Mouse (Mus musculus) kidney, embryonic 14.5 days (tissue): ENCODE measurements around the gene Frem2. TPM values are rescaled to one million over a fixed set of nuclear protein-coding genes. Genes with fewer than 3 reads are reported as not detected.
A peak's percentile ranks its signal among the peaks of the same experiment; 100 is the strongest.

ENCODE experiments used
- ATAC-seq: fragments of 200-750 bp; cut with Nextera tagmentation; 2 replicates; pipeline ENCODE4 v1.8.0; 2017; ENCODE audit warnings: moderate number of reproducible peaks, mild to moderate bottlenecking, moderate TSS enrichment, moderate library complexity; ENCODE audit not compliant: low FRiP score, low TSS enrichment
- H3K27ac ChIP-seq: fragments of 300-500 bp; sonication (generic); 2 replicates; pipeline ENCODE4 v1.5.1; 2014; ENCODE audit warnings: low read depth, mild to moderate bottlenecking, low read length, moderate library complexity, mixed read lengths
- H3K27me3 ChIP-seq: fragments of 300-500 bp; sonication (generic); 2 replicates; pipeline ENCODE4 v1.6.1; 2014; ENCODE audit warnings: mild to moderate bottlenecking, low read length; ENCODE audit not compliant: control insufficient read depth, insufficient read depth
- H3K36me3 ChIP-seq: fragments of 300-500 bp; sonication (generic); 2 replicates; pipeline ENCODE4 v1.6.1; 2014; ENCODE audit warnings: low read length, mixed read lengths; ENCODE audit not compliant: control insufficient read depth, insufficient read depth
- H3K4me1 ChIP-seq: fragments of 300-500 bp; sonication (generic); 2 replicates; pipeline ENCODE4 v1.6.1; 2014; ENCODE audit warnings: low read length, mixed read lengths; ENCODE audit not compliant: control insufficient read depth, insufficient read depth
- H3K4me2 ChIP-seq: fragments of 300-500 bp; sonication (generic); replicated peaks from 2 replicates; pipeline ENCODE4 v1.6.1; 2014; ENCODE audit warnings: low read depth, mild to moderate bottlenecking, low read length
- H3K4me3 ChIP-seq: fragments of 300-500 bp; sonication (generic); 2 replicates; pipeline ENCODE4 v1.5.1; 2014; ENCODE audit warnings: mild to moderate bottlenecking, low read length
- H3K9ac ChIP-seq: fragments of 300-500 bp; sonication (generic); 2 replicates; pipeline ENCODE4 v1.6.1; 2014; ENCODE audit warnings: low read depth, mild to moderate bottlenecking, low read length, moderate library complexity
- H3K9me3 ChIP-seq: fragments of 300-500 bp; sonication (generic); 2 replicates; pipeline ENCODE4 v1.6.1; 2016; ENCODE audit warnings: low read length; ENCODE audit not compliant: control insufficient read depth
- WGBS: fragments of 180-500 bp; shearing (Covaris S2); extraction: QIAGEN DNeasy Blood & Tissue Kit; methylation state at CpG from one replicate; pipeline ENCODE4 v1.1.7; 2014; 5-methylcytosine and 5-hydroxymethylcytosine counted together
- polyA plus RNA-seq: library from polyadenylated mRNA; unstranded; fragments of >200 nt; fragmentation: Nextera tagmentation; extraction: Ambion mirVana; gene quantifications from 2 replicates; pipeline ENCODE4 v1.2.1, GENCODE M21; 2014

The Frem2 gene
- polyA plus RNA-seq, 1 experiment from 2014 or later: 27.0 TPM

DNA sequence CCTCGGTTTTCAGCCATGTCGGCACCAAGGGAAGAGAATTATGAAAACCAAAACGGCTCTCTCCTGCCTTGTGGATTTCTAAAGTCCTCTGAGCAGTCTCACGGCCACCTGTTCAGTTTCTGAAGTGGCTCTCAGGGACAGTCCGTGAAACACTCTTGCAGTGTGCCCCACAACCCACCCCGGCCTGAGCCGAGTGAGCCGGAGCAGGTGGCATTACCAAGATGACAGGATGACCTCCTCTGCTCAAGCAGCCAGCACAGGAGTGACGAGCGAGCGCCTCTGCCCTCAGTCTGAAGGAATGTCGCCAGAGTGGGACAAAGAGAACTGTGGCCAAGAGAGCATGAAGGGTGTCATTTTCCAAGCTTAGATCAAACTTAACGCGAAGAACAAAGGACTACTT is 26.0 kb downstream of the Frem2 start:
- ATAC-seq: 0 out of 2 replicates have a peak, but pooled peaks have one; percentile 62
- no peak overlapping the region for H3K9ac ChIP-seq
- H3K36me3 ChIP-seq: no peaks in the 10 kb centered on the region
- H3K27ac ChIP-seq: no peak overlapping the region
- WGBS: 50% methylated on average over 14 of the region's 14 CpGs
- H3K4me1 ChIP-seq: no peaks in the 10 kb centered on the region
- no peaks in the 10 kb centered on the region for H3K27me3 ChIP-seq
- no peak overlapping the region for H3K4me2 ChIP-seq
- no peaks in the 10 kb centered on the region for H3K9me3 ChIP-seq
- H3K4me3 ChIP-seq: no peak overlapping the region

DNA sequence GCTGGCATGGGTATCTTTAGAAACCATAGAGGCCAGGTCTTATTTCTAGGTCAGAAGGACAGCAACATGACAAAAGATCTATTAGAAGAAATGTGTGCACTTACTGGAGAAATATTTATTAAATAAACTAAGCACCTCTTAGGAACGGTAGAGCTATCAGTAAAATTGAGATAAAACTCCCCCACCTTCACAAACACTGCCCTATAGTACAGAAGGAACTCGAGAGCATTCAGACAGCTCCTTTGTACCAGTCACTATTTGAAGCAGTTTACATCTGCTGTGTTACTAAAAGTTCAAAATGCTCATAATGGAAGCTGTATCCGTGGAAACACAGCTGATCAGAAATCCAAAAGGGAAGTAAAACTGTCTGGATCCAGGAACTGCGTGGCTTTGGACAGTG is 26.5 kb downstream of the Frem2 start:
- WGBS: 55% methylated on average over 4 of the region's 4 CpGs
- Histone ChIP-seq H3K9me3 (no peaks in the 10 kb centered on the region), H3K4me3 (no peak overlapping the region), H3K36me3 (no peaks in the 10 kb centered on the region), H3K4me2 (no peak overlapping the region), H3K27me3 (no peaks in the 10 kb centered on the region), H3K27ac (no peak overlapping the region), H3K4me1 (no peaks in the 10 kb centered on the region), H3K9ac (no peak overlapping the region)
- no peak for ATAC-seq

- no peak for ATAC-seq
- no peaks in the 10 kb centered on the region for H3K4me1 ChIP-seq
- no peaks in the 10 kb centered on the region for H3K9me3 ChIP-seq
- WGBS: 91% methylated on average over 5 of the region's 5 CpGs
- H3K27ac ChIP-seq: no peak overlapping the region
- H3K36me3 ChIP-seq: no peaks in the 10 kb centered on the region
- H3K9ac ChIP-seq: no peak overlapping the region
- H3K4me3 ChIP-seq: no peak overlapping the region
- H3K27me3 ChIP-seq: no peaks in the 10 kb centered on the region
- no peak overlapping the region for H3K4me2 ChIP-seq
Measured at GRCm38 (mm10) chr3:53629966-53630365, 27.2 kb downstream of the Frem2 start.

DNA sequence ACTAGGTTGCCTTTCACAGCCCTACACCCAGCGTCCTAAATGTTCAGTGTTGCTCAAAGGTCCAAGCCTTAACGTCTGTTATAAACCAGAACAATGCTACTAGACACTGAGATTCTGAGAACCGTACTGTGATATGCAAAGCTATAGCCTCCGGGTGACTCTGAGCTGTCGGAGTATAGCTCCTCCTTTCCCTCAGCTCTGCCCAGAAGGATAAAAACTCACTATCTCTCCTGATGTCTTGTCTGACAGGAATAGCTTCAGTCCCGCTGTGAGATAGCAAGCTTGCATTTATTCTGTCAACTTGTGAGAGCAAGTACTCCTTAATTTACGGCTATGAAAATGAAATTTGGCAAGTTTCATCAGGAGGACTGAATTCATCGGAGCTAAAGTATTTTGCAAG is 33.9 kb downstream of the Frem2 start:
- no peak overlapping the region for H3K4me3 ChIP-seq

DNA sequence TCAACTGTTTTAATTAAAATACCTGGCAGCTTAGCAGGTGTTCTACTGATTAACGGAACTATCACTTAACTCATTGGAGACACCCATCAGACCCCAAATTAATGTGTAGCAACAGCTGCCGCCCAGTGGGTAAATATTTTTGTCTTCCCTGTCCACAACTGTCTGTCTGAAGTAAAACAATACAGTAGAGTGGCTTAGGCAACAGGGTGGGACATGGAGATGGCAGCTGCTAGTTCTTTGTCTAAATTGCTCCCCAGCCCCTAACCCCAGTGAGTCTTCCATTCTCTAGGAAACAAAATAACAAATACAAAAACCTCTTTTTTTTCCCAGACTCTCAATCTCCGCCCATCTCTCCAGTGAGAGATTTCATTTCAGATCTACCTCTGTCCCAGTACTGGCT is 36.2 kb downstream of the Frem2 start:
- Histone ChIP-seq H3K9me3 (no peaks in the 10 kb centered on the region), H3K9ac (no peak overlapping the region), H3K4me1 (0 out of 2 replicates have a peak, but pooled peaks cover 4% of the 10 kb centered on the region), H3K4me2 (no peak overlapping the region), H3K27me3 (no peaks in the 10 kb centered on the region), H3K36me3 (no peaks in the 10 kb centered on the region), H3K27ac (no peak overlapping the region), H3K4me3 (no peak overlapping the region)
- ATAC-seq: no peak
- WGBS: 68% methylated on average over 3 of the region's 3 CpGs

More for the DNA sequence above, 33.9 kb downstream of the Frem2 start:
- H3K27me3 ChIP-seq: no peaks in the 10 kb centered on the region
- H3K4me2 ChIP-seq: no peak overlapping the region
- H3K27ac ChIP-seq: no peak overlapping the region
- H3K9me3 ChIP-seq: no peaks in the 10 kb centered on the region
- H3K4me1 ChIP-seq: 0 out of 2 replicates have a peak, but pooled peaks cover 4% of the 10 kb centered on the region
- ATAC-seq: 0 out of 2 replicates have a peak, but pooled peaks have one; percentile 20
- no peaks in the 10 kb centered on the region for H3K36me3 ChIP-seq
- WGBS: 66% methylated on average over 8 of the region's 8 CpGs
- no peak overlapping the region for H3K9ac ChIP-seq

- Histone ChIP-seq H3K4me1 (0 out of 2 replicates have a peak, but pooled peaks cover 4% of the 10 kb centered on the region), H3K36me3 (no peaks in the 10 kb centered on the region), H3K4me2 (no peak overlapping the region), H3K27me3 (no peaks in the 10 kb centered on the region), H3K9me3 (no peaks in the 10 kb centered on the region), H3K9ac (no peak overlapping the region), H3K27ac (no peak overlapping the region), H3K4me3 (no peak overlapping the region)
- peak; percentile 64; the same call in 1 of the 2 replicates for ATAC-seq
- 65% methylated on average over 8 of the region's 8 CpGs for WGBS
Measured at GRCm38 (mm10) chr3:53620355-53620754, 36.8 kb downstream of the Frem2 start.

- no peaks in the 10 kb centered on the region for H3K27me3 ChIP-seq
- H3K27ac ChIP-seq: no peak overlapping the region
- no peak overlapping the region for H3K9ac ChIP-seq
- H3K4me1 ChIP-seq: no peaks in the 10 kb centered on the region
- H3K4me2 ChIP-seq: no peak overlapping the region
- WGBS: 83% methylated on average over 3 of the region's 3 CpGs
- ATAC-seq: no peak
- H3K36me3 ChIP-seq: no peaks in the 10 kb centered on the region
- H3K4me3 ChIP-seq: no peak overlapping the region
- no peaks in the 10 kb centered on the region for H3K9me3 ChIP-seq
Measured at GRCm38 (mm10) chr3:53611106-53611505, 46.0 kb downstream of the Frem2 start.

DNA sequence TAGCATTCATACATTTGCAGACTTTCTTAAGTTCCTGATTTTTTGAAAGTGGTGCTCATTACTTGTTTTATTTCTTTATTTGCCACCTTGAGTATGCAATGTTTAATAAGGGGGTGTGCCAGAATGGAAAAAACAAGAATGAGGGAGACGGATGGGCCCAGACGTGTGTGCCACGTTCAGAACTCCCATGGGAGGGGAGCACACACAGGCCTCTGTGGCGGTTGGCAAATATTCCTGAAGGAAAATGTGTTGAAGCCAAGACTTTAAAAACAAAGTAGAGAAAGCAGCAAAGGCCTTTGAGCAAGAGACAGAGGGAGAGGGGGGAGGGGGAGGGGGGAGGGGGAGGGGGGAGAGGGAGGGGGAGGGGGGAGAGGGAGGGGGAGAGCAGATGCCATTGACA is 47.3 kb downstream of the Frem2 start:
- Histone ChIP-seq H3K4me1 (no peaks in the 10 kb centered on the region), H3K4me2 (no peak overlapping the region), H3K9me3 (no peaks in the 10 kb centered on the region; the same call in 1 of the 2 replicates), H3K27ac (no peak overlapping the region), H3K4me3 (no peak overlapping the region), H3K36me3 (no peaks in the 10 kb centered on the region), H3K27me3 (no peaks in the 10 kb centered on the region), H3K9ac (no peak overlapping the region)
- 65% methylated on average over 4 of the region's 4 CpGs for WGBS
- ATAC-seq: no peak

DNA sequence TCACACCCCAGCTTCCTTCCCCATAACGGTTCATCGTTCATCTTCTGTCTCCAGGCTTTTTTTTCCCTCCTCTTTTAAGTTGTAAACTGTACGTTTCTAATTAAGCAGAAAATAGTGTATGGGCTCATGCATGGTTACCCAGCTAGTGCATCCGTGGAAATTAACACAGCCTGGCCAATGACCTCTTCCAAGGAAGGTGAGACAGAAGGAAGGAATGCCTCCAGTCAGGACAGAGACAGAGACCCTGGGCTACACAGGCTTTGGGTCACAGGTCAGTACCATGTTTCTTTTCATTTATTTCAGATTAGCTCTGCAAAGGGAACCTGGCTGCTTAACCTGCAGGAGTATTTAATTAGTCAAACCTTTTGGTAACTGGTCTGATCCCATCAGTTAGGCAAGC is 57.0 kb downstream of the Frem2 start:
- ATAC-seq: peak; percentile 77
- Histone ChIP-seq H3K4me1 (peaks cover 17% of the 10 kb centered on the region), H3K9me3 (no peaks in the 10 kb centered on the region), H3K27me3 (no peaks in the 10 kb centered on the region), H3K4me2 (no peak overlapping the region), H3K4me3 (no peak overlapping the region), H3K36me3 (no peaks in the 10 kb centered on the region; the same call in 1 of the 2 replicates), H3K9ac (no peak overlapping the region), H3K27ac (no peak overlapping the region)
- WGBS: 29% methylated on average over 4 of the region's 4 CpGs
